Mouse (Mus musculus) heart, embryonic 13.5 days (tissue): ENCODE measurements at regions not wholly inside any gene's neighbourhood (a gene's known extent, or its start where the extent isn't known, plus 50 kb on each side); places are given as distances from the start of the nearest gene placed in this dataset.

Source experiments
- ATAC-seq: fragments of 200-750 bp; cut with Nextera tagmentation; 2 replicates; pipeline ENCODE4 v1.8.0; 2017; ENCODE audit warnings: moderate TSS enrichment; ENCODE audit not compliant: insufficient number of reproducible peaks, low FRiP score, low TSS enrichment; ENCODE audit errors: extremely low read depth
- H3K27ac ChIP-seq: fragments of 300-500 bp; sonication (generic); replicated peaks from 2 replicates; pipeline ENCODE4 v1.5.1; 2015; ENCODE audit warnings: moderate library complexity, mild to moderate bottlenecking, inconsistent platforms
- H3K27me3 ChIP-seq: fragments of 300-500 bp; sonication (generic); replicated peaks from 2 replicates; pipeline ENCODE4 v1.6.1; 2015; ENCODE audit warnings: mild to moderate bottlenecking, inconsistent platforms
- H3K36me3 ChIP-seq: fragments of 300-500 bp; sonication (generic); 2 replicates; pipeline ENCODE4 v1.6.1; 2015; ENCODE audit warnings: mild to moderate bottlenecking, inconsistent platforms
- H3K4me1 ChIP-seq: fragments of 300-500 bp; sonication (generic); 2 replicates; pipeline ENCODE4 v1.6.1; 2015; ENCODE audit warnings: inconsistent platforms
- H3K4me2 ChIP-seq: fragments of 300-500 bp; sonication (generic); 2 replicates; pipeline ENCODE4 v1.6.1; 2015; ENCODE audit warnings: inconsistent platforms, mild to moderate bottlenecking, moderate library complexity
- H3K4me3 ChIP-seq: fragments of 300-500 bp; sonication (generic); 2 replicates; pipeline ENCODE4 v1.5.1; 2015; ENCODE audit warnings: moderate library complexity, mild to moderate bottlenecking, inconsistent platforms
- H3K9ac ChIP-seq: fragments of 300-500 bp; sonication (generic); 2 replicates; pipeline ENCODE4 v1.6.1; 2015; ENCODE audit warnings: inconsistent platforms, mild to moderate bottlenecking, moderate library complexity
- H3K9me3 ChIP-seq: fragments of 300-500 bp; sonication (generic); 2 replicates; pipeline ENCODE4 v1.6.1; 2016; ENCODE audit warnings: inconsistent platforms
- WGBS: fragments of 180-500 bp; shearing (Covaris S2); methylation state at CpG from one replicate; pipeline ENCODE4 v1.1.7; 2015; ENCODE audit warnings: mixed read lengths; 5-methylcytosine and 5-hydroxymethylcytosine counted together

GRCm38 (mm10) chr16:21274012-21274528 lies 69.5 kb downstream of the Ephb3 start:
- no peaks in the 10 kb centered on the region for H3K27me3 ChIP-seq
- 12% methylated on average over 2 of the region's 2 CpGs for WGBS
- H3K4me3 ChIP-seq = no peak overlapping the region
- no peak for ATAC-seq
- peaks cover 55% of the 10 kb centered on the region for H3K4me1 ChIP-seq
- H3K9ac ChIP-seq = peak overlapping the region; percentile 44
- no peaks in the 10 kb centered on the region for H3K36me3 ChIP-seq
- H3K4me2 ChIP-seq = peak overlapping the region; percentile 13; the same call in 1 of the 2 replicates
- peak overlapping the region; percentile 87 for H3K27ac ChIP-seq
- H3K9me3 ChIP-seq = peaks cover 4% of the 10 kb centered on the region; the same call in 1 of the 2 replicates

GRCm38 (mm10) chr16:21277789-21278342 lies 73.3 kb downstream of the Ephb3 start:
- no peaks in the 10 kb centered on the region for H3K36me3 ChIP-seq
- 81% methylated on average over 11 of the region's 11 CpGs for WGBS
- no peak overlapping the region for H3K4me3 ChIP-seq
- ATAC-seq = no peak
- H3K4me2 ChIP-seq = no peak overlapping the region
- H3K27ac ChIP-seq = no peak overlapping the region
- peaks cover 12% of the 10 kb centered on the region; the same call in 1 of the 2 replicates for H3K27me3 ChIP-seq
- H3K9me3 ChIP-seq = peaks cover 4% of the 10 kb centered on the region; the same call in 1 of the 2 replicates
- no peak overlapping the region for H3K9ac ChIP-seq
- H3K4me1 ChIP-seq = peaks cover 44% of the 10 kb centered on the region

GRCm38 (mm10) chr16:21278387-21278786 lies 73.8 kb downstream of the Ephb3 start:
- Histone ChIP-seq H3K9ac (no peak overlapping the region), H3K4me2 (no peak overlapping the region), H3K9me3 (peaks cover 4% of the 10 kb centered on the region; the same call in 1 of the 2 replicates), H3K36me3 (no peaks in the 10 kb centered on the region), H3K27me3 (peaks cover 17% of the 10 kb centered on the region), H3K4me3 (no peak overlapping the region), H3K27ac (no peak overlapping the region), H3K4me1 (peaks cover 41% of the 10 kb centered on the region)
- ATAC-seq = no peak
- 91% methylated on average over 7 of the region's 7 CpGs for WGBS

GRCm38 (mm10) chr16:21280200-21280627 lies 75.7 kb downstream of the Ephb3 start:
- no peak overlapping the region for H3K9ac ChIP-seq
- no peak for ATAC-seq
- H3K36me3 ChIP-seq = no peaks in the 10 kb centered on the region
- no peak overlapping the region for H3K4me2 ChIP-seq
- peaks cover 4% of the 10 kb centered on the region; the same call in 1 of the 2 replicates for H3K9me3 ChIP-seq
- WGBS = 79% methylated on average over 4 of the region's 4 CpGs
- H3K27me3 ChIP-seq = peaks cover 20% of the 10 kb centered on the region
- H3K27ac ChIP-seq = no peak overlapping the region
- peaks cover 30% of the 10 kb centered on the region for H3K4me1 ChIP-seq
- H3K4me3 ChIP-seq = no peak overlapping the region

GRCm38 (mm10) chr16:21281958-21282730 lies 77.6 kb downstream of the Ephb3 start:
- H3K4me2 ChIP-seq = no peak overlapping the region
- H3K36me3 ChIP-seq = no peaks in the 10 kb centered on the region
- no peaks in the 10 kb centered on the region for H3K9me3 ChIP-seq
- no peak for ATAC-seq
- WGBS = 16% methylated on average over 13 of the region's 20 CpGs
- no peak overlapping the region for H3K4me3 ChIP-seq
- 0 out of 2 replicates have a peak overlapping the region, but pooled peaks have one; percentile 24 for H3K9ac ChIP-seq
- H3K27me3 ChIP-seq = peaks cover 20% of the 10 kb centered on the region
- H3K4me1 ChIP-seq = peaks cover 44% of the 10 kb centered on the region
- no peak overlapping the region for H3K27ac ChIP-seq

GRCm38 (mm10) chr16:21286099-21286498 lies 81.5 kb downstream of the Ephb3 start:
- Histone ChIP-seq H3K9ac (0 out of 2 replicates have a peak overlapping the region, but pooled peaks have one; percentile 5), H3K4me2 (no peak overlapping the region), H3K9me3 (peaks cover 6% of the 10 kb centered on the region; the same call in 1 of the 2 replicates), H3K36me3 (no peaks in the 10 kb centered on the region), H3K4me1 (peaks cover 31% of the 10 kb centered on the region), H3K27ac (no peak overlapping the region), H3K4me3 (no peak overlapping the region), H3K27me3 (peaks cover 21% of the 10 kb centered on the region)
- no peak for ATAC-seq
- 47% methylated on average over 4 of the region's 4 CpGs for WGBS

GRCm38 (mm10) chr16:21289528-21289927 lies 85.0 kb downstream of the Ephb3 start:
- Histone ChIP-seq H3K9me3 (peaks cover 6% of the 10 kb centered on the region; the same call in 1 of the 2 replicates), H3K27ac (no peak overlapping the region), H3K4me1 (peaks cover 39% of the 10 kb centered on the region), H3K4me3 (no peak overlapping the region), H3K4me2 (no peak overlapping the region), H3K27me3 (peaks cover 3% of the 10 kb centered on the region; the same call in 1 of the 2 replicates), H3K9ac (no peak overlapping the region), H3K36me3 (no peaks in the 10 kb centered on the region)
- WGBS = 60% methylated on average over 7 of the region's 7 CpGs
- no peak for ATAC-seq

- H3K9me3 ChIP-seq = peaks cover 6% of the 10 kb centered on the region; the same call in 1 of the 2 replicates
- 29% methylated on average over 11 of the region's 11 CpGs for WGBS
- no peak overlapping the region for H3K4me3 ChIP-seq
- H3K4me1 ChIP-seq = peaks cover 48% of the 10 kb centered on the region
- peak overlapping the region; percentile 16; the same call in 1 of the 2 replicates for H3K4me2 ChIP-seq
- peak overlapping the region; percentile 59 for H3K27ac ChIP-seq
- peak overlapping the region; percentile 56 for H3K9ac ChIP-seq
- no peaks in the 10 kb centered on the region for H3K36me3 ChIP-seq
- H3K27me3 ChIP-seq = no peaks in the 10 kb centered on the region
- ATAC-seq = no peak
These were observed 88.5 kb downstream of the Ephb3 start for GRCm38 (mm10) chr16:21293010-21293409.

- no peak overlapping the region for H3K4me2 ChIP-seq
- H3K9me3 ChIP-seq = peaks cover 6% of the 10 kb centered on the region; the same call in 1 of the 2 replicates
- no peak overlapping the region for H3K9ac ChIP-seq
- H3K36me3 ChIP-seq = no peaks in the 10 kb centered on the region
- 17% methylated on average over 3 of the region's 3 CpGs for WGBS
- no peaks in the 10 kb centered on the region for H3K27me3 ChIP-seq
- no peak overlapping the region for H3K4me3 ChIP-seq
- peak overlapping the region; percentile 59 for H3K27ac ChIP-seq
- peaks cover 48% of the 10 kb centered on the region for H3K4me1 ChIP-seq
- 0 out of 2 replicates have a peak, but pooled peaks have one; percentile 13 for ATAC-seq
These were observed 89.0 kb downstream of the Ephb3 start for GRCm38 (mm10) chr16:21293569-21293968.

- Histone ChIP-seq H3K36me3 (no peaks in the 10 kb centered on the region), H3K27me3 (no peaks in the 10 kb centered on the region), H3K4me2 (peak overlapping the region; percentile 34), H3K4me3 (no peak overlapping the region), H3K27ac (peak overlapping the region; percentile 59), H3K9me3 (no peaks in the 10 kb centered on the region), H3K4me1 (peaks cover 45% of the 10 kb centered on the region), H3K9ac (0 out of 2 replicates have a peak overlapping the region, but pooled peaks have one; percentile 30)
- WGBS = 11% methylated on average over 9 of the region's 9 CpGs
- no peak; the same call in 1 of the 2 replicates for ATAC-seq
These were observed 90.3 kb downstream of the Ephb3 start for GRCm38 (mm10) chr16:21294677-21295411.
